Mouse (Mus musculus) c-Kit-positive CD71-negative TER-119-negative erythroid progenitor cells, embryonic 14.5 days (primary cell): Measurements from ENCODE around the gene Lhx8.

ENCODE experiments used
- DNase-seq: peaks from one replicate; pipeline ENCODE4 v3.0.0-alpha.2; 2013; ENCODE audit warnings: low read depth

Gene Lhx8

GRCm38 (mm10) chr3:154330181-154331002 is at the start of gene Lhx8:
Gene Lhx8 (minus strand): TSS chr3:154330659.
- no peak for DNase-seq

GRCm38 (mm10) chr3:154373536-154373935 is 43.1 kb upstream of the Lhx8 start:
- DNase-seq, result no peak

GRCm38 (mm10) chr3:154372688-154373087 is 42.2 kb upstream of the Lhx8 start:
- no peak for DNase-seq

- no peak for DNase-seq
Observed at GRCm38 (mm10) chr3:154367327-154367726, 36.9 kb upstream of the Lhx8 start.

GRCm38 (mm10) chr3:154364604-154365209 is 34.2 kb upstream of the Lhx8 start:
- DNase-seq, result no peak

GRCm38 (mm10) chr3:154363507-154363906 is 33.0 kb upstream of the Lhx8 start:
- DNase-seq, result no peak

- no peak for DNase-seq
Observed at GRCm38 (mm10) chr3:154359231-154359630, 28.8 kb upstream of the Lhx8 start.

GRCm38 (mm10) chr3:154340294-154340914 is 9.9 kb upstream of the Lhx8 start:
- no peak for DNase-seq

- no peak for DNase-seq
Observed at GRCm38 (mm10) chr3:154339649-154340260, 9.3 kb upstream of the Lhx8 start.

GRCm38 (mm10) chr3:154334806-154335205 is 4.3 kb upstream of the Lhx8 start:
- no peak for DNase-seq

GRCm38 (mm10) chr3:154333401-154333999 is 3.0 kb upstream of the Lhx8 start:
- DNase-seq, result no peak

- DNase-seq, result no peak
Observed at GRCm38 (mm10) chr3:154332941-154333340, 2.5 kb upstream of the Lhx8 start.

- no peak for DNase-seq
Observed at GRCm38 (mm10) chr3:154332213-154332530, 1.7 kb upstream of the Lhx8 start.

- DNase-seq, result no peak
Observed at GRCm38 (mm10) chr3:154331506-154332212, 1.2 kb upstream of the Lhx8 start.

GRCm38 (mm10) chr3:154331003-154331340 is 513 bp upstream of the Lhx8 start:
- no peak for DNase-seq

- DNase-seq, result no peak
Observed at GRCm38 (mm10) chr3:154329323-154330180, 907 bp downstream of the Lhx8 start.

GRCm38 (mm10) chr3:154328721-154329322 is 1.6 kb downstream of the Lhx8 start:
- DNase-seq, result no peak

- no peak for DNase-seq
Observed at GRCm38 (mm10) chr3:154327883-154328720, 2.4 kb downstream of the Lhx8 start.

- DNase-seq, result no peak
Observed at GRCm38 (mm10) chr3:154327110-154327882, 3.2 kb downstream of the Lhx8 start.
